Mouse (Mus musculus) macrophage (primary cell): ENCODE measurements around the gene Cald1. TPM values are rescaled to one million over a fixed set of nuclear protein-coding genes. Genes with fewer than 3 reads are reported as not detected.

Source experiments
- H3K27ac ChIP-seq: fragments of 350-480 bp; formaldehyde crosslinking; 2 replicates; pipeline ENCODE4 v1.9.0; 2021
- H3K36me3 ChIP-seq: fragments of 350-480 bp; formaldehyde crosslinking; 2 replicates; pipeline ENCODE4 v1.9.0; 2021; ENCODE audit errors: inconsistent target
- H3K4me3 ChIP-seq: fragments of 350-480 bp; formaldehyde crosslinking; 2 replicates; pipeline ENCODE4 v1.9.0; 2021; ENCODE audit errors: inconsistent target
- H3K79me2 ChIP-seq: fragments of 350-480 bp; formaldehyde crosslinking; 2 replicates; pipeline ENCODE4 v1.9.0; 2021; ENCODE audit errors: inconsistent target
- WGBS: methylation state at CpG from one replicate; pipeline ENCODE4 v1.1.7; 2026; ENCODE audit warnings: inconsistent platforms; ENCODE audit not compliant: missing documents; 5-methylcytosine and 5-hydroxymethylcytosine counted together
- polyA plus RNA-seq: library from polyadenylated mRNA; stranded (reverse); fragments of 250-400 nt; gene quantifications from 3 replicates; pipeline ENCODE4 v1.2.4, GENCODE M21; 2018; ENCODE audit warnings: inconsistent platforms

Gene Cald1
- polyA plus RNA-seq, 1 experiment from 2014 or later, result 4.8 TPM

GRCm38 (mm10) chr6:34729449-34730151 lies 131.3 kb downstream of the Cald1 start:
- H3K27ac ChIP-seq, result no peak overlapping the region
- H3K4me3 ChIP-seq, result no peak overlapping the region
- WGBS, result 91% methylated on average over 8 of the region's 8 CpGs
- H3K79me2 ChIP-seq, result no peaks in the 10 kb centered on the region
- no peaks in the 10 kb centered on the region for H3K36me3 ChIP-seq

GRCm38 (mm10) chr6:34731007-34731406 lies 132.7 kb downstream of the Cald1 start:
- H3K36me3 ChIP-seq, result no peaks in the 10 kb centered on the region
- H3K4me3 ChIP-seq, result no peak overlapping the region
- no peak overlapping the region for H3K27ac ChIP-seq
- H3K79me2 ChIP-seq, result no peaks in the 10 kb centered on the region
- 70% methylated on average over 6 of the region's 6 CpGs for WGBS

- H3K79me2 ChIP-seq, result no peaks in the 10 kb centered on the region
- H3K4me3 ChIP-seq, result no peak overlapping the region
- H3K36me3 ChIP-seq, result no peaks in the 10 kb centered on the region
- WGBS, result 93% methylated on average over 9 of the region's 9 CpGs
- no peak overlapping the region for H3K27ac ChIP-seq
Measured at GRCm38 (mm10) chr6:34731529-34731928, 133.2 kb downstream of the Cald1 start.

- Histone ChIP-seq H3K36me3 (no peaks in the 10 kb centered on the region), H3K27ac (no peak overlapping the region), H3K79me2 (no peaks in the 10 kb centered on the region), H3K4me3 (no peak overlapping the region)
- 90% methylated on average over 12 of the region's 13 CpGs for WGBS
Measured at GRCm38 (mm10) chr6:34734940-34735695, 136.8 kb downstream of the Cald1 start.

GRCm38 (mm10) chr6:34736934-34737333 lies 138.6 kb downstream of the Cald1 start:
- no peaks in the 10 kb centered on the region for H3K79me2 ChIP-seq
- WGBS, result 74% methylated on average over 2 of the region's 2 CpGs
- no peak overlapping the region for H3K4me3 ChIP-seq
- no peaks in the 10 kb centered on the region for H3K36me3 ChIP-seq
- no peak overlapping the region for H3K27ac ChIP-seq

- Histone ChIP-seq H3K79me2 (no peaks in the 10 kb centered on the region), H3K27ac (no peak overlapping the region), H3K4me3 (no peak overlapping the region), H3K36me3 (no peaks in the 10 kb centered on the region)
- 91% methylated on average over 4 of the region's 4 CpGs for WGBS
Measured at GRCm38 (mm10) chr6:34743946-34744345, 145.6 kb downstream of the Cald1 start.

- WGBS, result 75% methylated on average over 6 of the region's 6 CpGs
- H3K36me3 ChIP-seq, result no peaks in the 10 kb centered on the region
- H3K4me3 ChIP-seq, result no peak overlapping the region
- H3K79me2 ChIP-seq, result no peaks in the 10 kb centered on the region
- H3K27ac ChIP-seq, result no peak overlapping the region
Measured at GRCm38 (mm10) chr6:34747846-34748245, 149.5 kb downstream of the Cald1 start.

GRCm38 (mm10) chr6:34748566-34748965 lies 150.3 kb downstream of the Cald1 start:
- H3K36me3 ChIP-seq, result no peaks in the 10 kb centered on the region
- 90% methylated on average over 11 of the region's 11 CpGs for WGBS
- H3K27ac ChIP-seq, result no peak overlapping the region

GRCm38 (mm10) chr6:34749526-34749925 lies 151.2 kb downstream of the Cald1 start:
- Histone ChIP-seq H3K36me3 (no peaks in the 10 kb centered on the region), H3K79me2 (no peaks in the 10 kb centered on the region), H3K27ac (no peak overlapping the region), H3K4me3 (no peak overlapping the region)
- 89% methylated on average over 6 of the region's 6 CpGs for WGBS

More at GRCm38 (mm10) chr6:34748566-34748965, 150.3 kb downstream of the Cald1 start:
- H3K4me3 ChIP-seq, result no peak overlapping the region
- H3K79me2 ChIP-seq, result no peaks in the 10 kb centered on the region

- WGBS, result 75% methylated on average over 7 of the region's 7 CpGs
Measured at GRCm38 (mm10) chr6:34750487-34751120, 152.3 kb downstream of the Cald1 start.

GRCm38 (mm10) chr6:34751625-34752024 lies 153.3 kb downstream of the Cald1 start:
- H3K4me3 ChIP-seq, result no peak overlapping the region
- no peaks in the 10 kb centered on the region for H3K79me2 ChIP-seq
- no peak overlapping the region for H3K27ac ChIP-seq
- no peaks in the 10 kb centered on the region for H3K36me3 ChIP-seq

More at GRCm38 (mm10) chr6:34750487-34751120, 152.3 kb downstream of the Cald1 start:
- no peak overlapping the region for H3K27ac ChIP-seq
- no peaks in the 10 kb centered on the region for H3K36me3 ChIP-seq
- no peak overlapping the region for H3K4me3 ChIP-seq
- no peaks in the 10 kb centered on the region for H3K79me2 ChIP-seq

GRCm38 (mm10) chr6:34754448-34754847 lies 156.1 kb downstream of the Cald1 start:
- WGBS, result 36% methylated on average over 5 of the region's 5 CpGs

GRCm38 (mm10) chr6:34758340-34758739 lies 160.0 kb downstream of the Cald1 start:
- Histone ChIP-seq H3K79me2 (no peaks in the 10 kb centered on the region), H3K27ac (no peak overlapping the region), H3K4me3 (no peak overlapping the region), H3K36me3 (no peaks in the 10 kb centered on the region)
- 100% methylated on average over 2 of the region's 2 CpGs for WGBS

More at GRCm38 (mm10) chr6:34754448-34754847, 156.1 kb downstream of the Cald1 start:
- Histone ChIP-seq H3K36me3 (no peaks in the 10 kb centered on the region), H3K4me3 (no peak overlapping the region), H3K79me2 (no peaks in the 10 kb centered on the region), H3K27ac (no peak overlapping the region)

- Histone ChIP-seq H3K27ac (no peak overlapping the region), H3K79me2 (no peaks in the 10 kb centered on the region), H3K36me3 (no peaks in the 10 kb centered on the region), H3K4me3 (no peak overlapping the region)
- WGBS, result 44% methylated on average over 4 of the region's 4 CpGs
Measured at GRCm38 (mm10) chr6:34760023-34760422, 161.7 kb downstream of the Cald1 start.

GRCm38 (mm10) chr6:34765721-34766120 lies 167.4 kb downstream of the Cald1 start:
- no peaks in the 10 kb centered on the region for H3K36me3 ChIP-seq
- no peak overlapping the region for H3K27ac ChIP-seq
- H3K79me2 ChIP-seq, result no peaks in the 10 kb centered on the region
- no peak overlapping the region for H3K4me3 ChIP-seq
- WGBS, result 90% methylated on average over 5 of the region's 5 CpGs
